Mouse (Mus musculus): ENCODE measurements around the gene Mrap. TPM values are rescaled to one million over a fixed set of nuclear protein-coding genes. Genes with fewer than 3 reads are reported as not detected.

The Mrap gene
- 0.17 TPM in 1 of 2 replicates, not detected in the other for polyA plus RNA-seq (2016; fragmentation: Nextera tagmentation; extraction: Ambion mirVana)

GRCm38 (mm10) chr16:90738092-90738956 lies at the start of gene Mrap:
Gene Mrap, plus strand, starts transcription at chr16:90738207.
- Histone ChIP-seq H3K27ac (no peak within 1 kb of the TSS), H3K4me2 (replicated peaks) (no peak within 1 kb of the TSS), H3K9me3 (no peaks in the 10 kb centered on the region), H3K4me3 (no peak within 1 kb of the TSS), H3K36me3 (no peaks in the 10 kb centered on the region), H3K4me1 (peaks cover 11% of the 10 kb centered on the region), H3K9ac (no peak within 1 kb of the TSS), H3K27me3 (no peaks in the 10 kb centered on the region)
- no peak for ATAC-seq (ENCODE audit: insufficient number of reproducible peaks, insufficient read depth, low FRiP score, low TSS enrichment)
- WGBS: 82% methylated on average over 26 of the region's 26 CpGs

- Histone ChIP-seq H3K4me3 (no peak overlapping the region), H3K9me3 (no peaks in the 10 kb centered on the region), H3K27ac (no peak overlapping the region), H3K27me3 (no peaks in the 10 kb centered on the region), H3K4me2 (replicated peaks) (no peak overlapping the region), H3K4me1 (peaks cover 3% of the 10 kb centered on the region; the same call in 1 of the 2 replicates), H3K36me3 (no peaks in the 10 kb centered on the region), H3K9ac (no peak overlapping the region)
- ATAC-seq (ENCODE audit: insufficient number of reproducible peaks, insufficient read depth, low FRiP score, low TSS enrichment): no peak
- 63% methylated on average over 15 of the region's 15 CpGs for WGBS
Observed at GRCm38 (mm10) chr16:90692704-90693385, 45.2 kb upstream of the Mrap start.

DNA sequence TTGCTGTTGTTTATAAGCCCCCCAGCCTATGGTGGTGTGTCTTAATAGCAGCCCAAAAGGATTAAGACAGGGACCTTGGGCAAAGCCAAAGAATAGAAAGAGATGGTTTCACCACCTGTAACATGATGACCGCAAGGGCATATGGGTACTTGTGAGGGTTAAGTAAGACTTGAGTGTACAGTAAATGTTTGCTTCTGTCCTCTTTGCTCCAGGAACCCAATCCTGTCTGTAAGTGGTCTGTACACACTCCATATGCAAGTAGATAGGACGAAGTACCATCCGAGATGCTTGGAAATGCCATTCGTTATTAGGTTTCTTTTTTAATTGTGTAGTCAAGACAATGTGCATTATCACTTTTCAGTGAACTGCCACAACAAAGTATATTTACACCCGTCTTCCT lies 44.4 kb upstream of the Mrap start:
- no peaks in the 10 kb centered on the region for H3K9me3 ChIP-seq
- no peaks in the 10 kb centered on the region for H3K27me3 ChIP-seq
- no peak overlapping the region for H3K4me2 ChIP-seq (replicated peaks)
- no peak overlapping the region for H3K27ac ChIP-seq
- no peak overlapping the region for H3K4me3 ChIP-seq
- peaks cover 3% of the 10 kb centered on the region; the same call in 1 of the 2 replicates for H3K4me1 ChIP-seq
- H3K9ac ChIP-seq: no peak overlapping the region
- ATAC-seq (ENCODE audit: insufficient number of reproducible peaks, insufficient read depth, low FRiP score, low TSS enrichment): no peak
- WGBS: 96% methylated on average over 5 of the region's 5 CpGs
- no peaks in the 10 kb centered on the region for H3K36me3 ChIP-seq

DNA sequence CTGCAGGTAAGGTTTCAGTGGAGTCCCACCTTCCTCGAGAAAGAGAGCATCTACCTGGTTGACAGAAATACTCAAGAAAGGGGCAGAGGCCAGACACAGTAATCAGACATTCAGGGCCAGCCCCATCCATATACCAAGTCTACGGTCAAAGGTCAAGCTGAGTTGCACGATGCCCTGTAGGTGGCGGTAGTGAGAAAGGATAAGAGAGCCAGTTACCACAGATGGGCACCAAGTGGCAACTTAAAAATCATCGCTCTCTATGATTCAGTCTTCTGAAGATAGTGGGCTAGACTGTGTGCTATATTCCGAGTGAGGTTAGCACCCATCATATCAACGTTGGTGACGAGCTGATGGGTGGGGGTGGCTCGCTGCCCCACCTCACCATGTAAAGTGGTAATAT lies 43.3 kb upstream of the Mrap start:
- Histone ChIP-seq H3K4me2 (replicated peaks) (no peak overlapping the region), H3K27me3 (no peaks in the 10 kb centered on the region), H3K9ac (no peak overlapping the region), H3K27ac (no peak overlapping the region), H3K9me3 (no peaks in the 10 kb centered on the region), H3K4me1 (peaks cover 3% of the 10 kb centered on the region; the same call in 1 of the 2 replicates), H3K4me3 (no peak overlapping the region), H3K36me3 (no peaks in the 10 kb centered on the region)
- 68% methylated on average over 9 of the region's 9 CpGs for WGBS
- ATAC-seq (ENCODE audit: insufficient number of reproducible peaks, insufficient read depth, low FRiP score, low TSS enrichment): no peak

GRCm38 (mm10) chr16:90695121-90695520 lies 42.9 kb upstream of the Mrap start:
- no peaks in the 10 kb centered on the region for H3K36me3 ChIP-seq
- no peak overlapping the region for H3K9ac ChIP-seq
- peaks cover 3% of the 10 kb centered on the region; the same call in 1 of the 2 replicates for H3K4me1 ChIP-seq
- no peaks in the 10 kb centered on the region for H3K27me3 ChIP-seq
- ATAC-seq (ENCODE audit: insufficient number of reproducible peaks, insufficient read depth, low FRiP score, low TSS enrichment): no peak
- WGBS: 76% methylated on average over 10 of the region's 10 CpGs
- H3K27ac ChIP-seq: no peak overlapping the region
- no peak overlapping the region for H3K4me3 ChIP-seq
- no peak overlapping the region for H3K4me2 ChIP-seq (replicated peaks)
- no peaks in the 10 kb centered on the region for H3K9me3 ChIP-seq

DNA sequence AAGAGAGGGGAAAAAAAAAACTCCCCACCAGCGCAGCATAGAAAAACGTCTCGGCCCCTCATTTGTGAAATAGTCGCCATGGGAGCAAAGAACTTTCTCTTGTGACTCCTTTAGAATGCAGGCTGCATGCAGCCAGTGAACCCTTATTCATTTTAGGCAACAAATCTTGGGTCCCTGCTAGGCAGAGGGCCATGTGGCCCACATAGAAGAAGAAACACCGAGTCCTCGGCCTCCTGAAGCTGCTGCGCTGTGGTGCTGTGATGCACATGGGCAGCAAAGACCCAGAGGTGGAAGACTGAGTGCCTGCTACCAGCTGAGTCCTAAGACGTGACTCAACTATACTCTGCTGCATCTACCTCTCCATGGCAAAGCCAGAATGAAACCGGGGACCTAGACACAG lies 41.7 kb upstream of the Mrap start:
- Histone ChIP-seq H3K27me3 (no peaks in the 10 kb centered on the region), H3K9me3 (no peaks in the 10 kb centered on the region), H3K9ac (no peak overlapping the region), H3K4me2 (replicated peaks) (no peak overlapping the region), H3K4me3 (no peak overlapping the region), H3K36me3 (no peaks in the 10 kb centered on the region), H3K4me1 (peaks cover 3% of the 10 kb centered on the region; the same call in 1 of the 2 replicates), H3K27ac (no peak overlapping the region)
- 79% methylated on average over 9 of the region's 9 CpGs for WGBS
- no peak for ATAC-seq (ENCODE audit: insufficient number of reproducible peaks, insufficient read depth, low FRiP score, low TSS enrichment)

- 77% methylated on average over 14 of the region's 14 CpGs for WGBS
Observed at GRCm38 (mm10) chr16:90699390-90699789, 38.6 kb upstream of the Mrap start.

GRCm38 (mm10) chr16:90701541-90701940 lies 36.5 kb upstream of the Mrap start:
- Histone ChIP-seq H3K27me3 (no peaks in the 10 kb centered on the region), H3K9me3 (no peaks in the 10 kb centered on the region), H3K9ac (no peak overlapping the region), H3K4me2 (replicated peaks) (no peak overlapping the region), H3K27ac (no peak overlapping the region), H3K36me3 (no peaks in the 10 kb centered on the region), H3K4me3 (no peak overlapping the region), H3K4me1 (peaks cover 11% of the 10 kb centered on the region)
- no peak for ATAC-seq (ENCODE audit: insufficient number of reproducible peaks, insufficient read depth, low FRiP score, low TSS enrichment)
- 98% methylated on average over 2 of the region's 2 CpGs for WGBS

More at GRCm38 (mm10) chr16:90699390-90699789, 38.6 kb upstream of the Mrap start:
- H3K27ac ChIP-seq: no peak overlapping the region
- no peak overlapping the region for H3K4me2 ChIP-seq (replicated peaks)
- no peaks in the 10 kb centered on the region for H3K9me3 ChIP-seq
- ATAC-seq (ENCODE audit: insufficient number of reproducible peaks, insufficient read depth, low FRiP score, low TSS enrichment): no peak
- H3K36me3 ChIP-seq: no peaks in the 10 kb centered on the region
- no peak overlapping the region for H3K9ac ChIP-seq
- peaks cover 11% of the 10 kb centered on the region for H3K4me1 ChIP-seq
- no peaks in the 10 kb centered on the region for H3K27me3 ChIP-seq
- H3K4me3 ChIP-seq: no peak overlapping the region

DNA sequence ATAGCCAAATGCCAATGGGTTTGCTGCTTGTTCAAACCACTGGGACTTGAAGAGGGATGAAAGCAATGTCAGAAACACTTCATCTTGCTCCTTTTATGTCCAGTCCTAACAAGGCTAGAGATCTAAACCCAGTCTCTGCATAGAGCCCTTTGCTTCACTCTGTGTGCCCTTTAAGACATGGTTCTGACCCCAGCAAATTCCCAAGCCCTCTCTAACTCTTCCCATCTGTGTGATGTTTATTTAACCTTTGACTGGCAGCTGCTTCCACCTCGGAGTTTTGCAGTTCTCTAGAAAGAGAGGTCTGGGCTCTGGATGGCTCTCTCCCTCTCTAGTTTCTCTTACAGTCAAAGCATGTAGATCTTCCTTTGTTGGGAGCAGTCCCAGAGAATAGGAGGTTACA lies 34.4 kb upstream of the Mrap start:
- ATAC-seq (ENCODE audit: insufficient number of reproducible peaks, insufficient read depth, low FRiP score, low TSS enrichment): no peak
- Histone ChIP-seq H3K36me3 (no peaks in the 10 kb centered on the region), H3K9me3 (no peaks in the 10 kb centered on the region), H3K4me2 (replicated peaks) (no peak overlapping the region), H3K27me3 (no peaks in the 10 kb centered on the region), H3K4me1 (peaks cover 11% of the 10 kb centered on the region), H3K9ac (no peak overlapping the region), H3K4me3 (no peak overlapping the region), H3K27ac (no peak overlapping the region)
- 2% methylated on average over 1 of the region's 1 CpGs for WGBS

DNA sequence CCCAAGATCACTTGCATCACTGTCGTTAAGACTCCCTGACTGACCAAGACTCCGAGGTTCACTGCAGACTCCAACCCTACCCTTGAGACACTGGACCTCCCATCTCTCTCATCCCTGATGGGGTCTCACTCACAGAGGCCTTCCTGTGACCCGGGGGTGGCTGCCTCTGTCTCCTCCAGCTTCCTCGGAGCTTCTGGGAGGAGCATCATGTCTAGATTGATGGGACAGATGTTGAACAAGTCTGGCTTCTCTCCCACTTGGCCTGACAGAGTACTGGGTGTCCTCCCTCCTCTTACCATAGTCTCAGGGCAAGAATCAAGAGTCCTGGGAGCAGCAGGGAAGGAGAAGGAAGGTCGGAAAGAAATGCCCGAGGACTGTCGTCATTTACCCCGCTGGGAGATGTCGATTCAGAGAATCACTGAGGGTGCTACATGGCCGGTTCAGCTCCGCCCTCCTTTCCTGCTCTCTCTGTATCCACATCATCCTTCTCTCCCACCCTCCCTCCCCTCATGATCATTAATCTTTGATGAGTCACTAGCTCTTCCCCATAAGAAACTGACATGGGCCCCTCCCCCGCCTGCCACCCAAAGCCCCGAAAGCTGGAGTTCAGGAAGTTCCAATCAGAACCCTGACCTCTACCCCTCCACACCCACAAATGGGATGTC lies 33.7 kb upstream of the Mrap start:
- Histone ChIP-seq H3K36me3 (no peaks in the 10 kb centered on the region), H3K9me3 (no peaks in the 10 kb centered on the region), H3K27me3 (no peaks in the 10 kb centered on the region), H3K4me1 (peaks cover 11% of the 10 kb centered on the region), H3K4me2 (replicated peaks) (no peak overlapping the region), H3K4me3 (no peak overlapping the region), H3K27ac (no peak overlapping the region), H3K9ac (no peak overlapping the region)
- ATAC-seq (ENCODE audit: insufficient number of reproducible peaks, insufficient read depth, low FRiP score, low TSS enrichment): no peak
- 53% methylated on average over 13 of the region's 13 CpGs for WGBS

DNA sequence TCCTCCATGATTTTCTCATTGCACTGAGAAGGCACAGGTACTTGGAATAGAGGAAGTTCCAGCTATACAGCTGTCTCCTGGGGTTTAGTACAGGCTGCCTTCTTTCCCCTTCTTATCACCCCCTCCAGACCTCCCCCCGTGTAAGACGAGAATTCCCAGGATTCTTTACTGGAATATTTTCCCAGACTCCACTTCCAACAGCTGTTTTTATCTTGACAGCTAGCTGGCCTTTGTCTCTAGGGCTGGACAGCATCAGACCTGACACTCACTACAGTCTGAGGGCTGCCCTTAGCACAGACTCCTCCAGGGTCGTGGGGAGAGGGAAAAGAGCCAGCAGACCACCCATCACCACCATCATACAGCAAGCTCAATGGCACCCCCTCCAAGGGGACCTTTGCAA lies 31.7 kb upstream of the Mrap start:
- ATAC-seq (ENCODE audit: insufficient number of reproducible peaks, insufficient read depth, low FRiP score, low TSS enrichment): no peak
- Histone ChIP-seq H3K36me3 (no peaks in the 10 kb centered on the region), H3K27ac (no peak overlapping the region), H3K9me3 (no peaks in the 10 kb centered on the region), H3K4me2 (replicated peaks) (no peak overlapping the region), H3K4me3 (no peak overlapping the region), H3K9ac (no peak overlapping the region), H3K27me3 (no peaks in the 10 kb centered on the region), H3K4me1 (peaks cover 23% of the 10 kb centered on the region)
- WGBS: 22% methylated on average over 3 of the region's 3 CpGs
